Mouse (Mus musculus): ENCODE data around the gene Foxp1.

DNA sequence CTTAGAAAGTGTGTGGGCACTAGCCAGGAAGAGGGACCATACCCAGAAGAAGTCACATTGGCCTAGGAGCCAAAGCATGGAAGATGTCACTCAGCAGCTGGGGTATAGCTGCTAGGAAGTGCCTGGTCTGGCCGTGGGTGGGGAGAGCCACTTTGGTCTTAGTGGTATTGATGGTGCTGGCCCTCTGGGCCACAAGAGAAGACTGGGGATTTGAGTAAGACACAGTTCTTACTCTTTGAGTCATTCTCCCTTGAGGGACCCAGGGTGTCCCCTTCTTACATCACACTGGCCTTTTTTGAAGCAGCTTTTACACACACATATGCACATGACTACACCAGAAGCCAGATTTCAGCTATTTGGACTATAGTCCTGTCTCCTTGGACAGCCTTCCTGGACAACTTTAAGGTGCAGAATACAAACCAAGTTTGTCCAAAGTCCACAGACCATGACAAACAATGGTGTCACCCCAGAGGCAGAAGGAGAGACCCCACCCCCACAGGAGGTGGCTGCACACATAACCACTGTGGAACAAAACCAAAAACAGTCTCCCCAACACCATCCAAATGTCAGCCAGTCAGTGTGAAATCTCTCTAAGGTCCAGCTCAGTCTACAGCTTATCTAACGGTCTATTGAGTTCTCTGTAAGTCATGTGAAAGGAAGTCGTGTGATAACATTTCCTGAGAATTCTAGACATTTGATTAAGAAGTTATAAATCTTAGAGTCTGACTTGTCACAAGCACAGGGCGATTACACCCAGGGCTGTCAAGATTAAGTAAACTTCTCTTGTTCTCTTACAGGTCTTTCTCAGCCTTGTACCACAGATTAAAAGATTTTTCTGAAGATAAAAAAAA, 333.9 kb downstream of the Foxp1 start:
- TF ChIP-seq POLR2A (IDR thresholded peaks at IDR 0.05; ENCODE audit: borderline replicate concordance, low read depth, low read length), result no peak
- TF ChIP-seq CTCF (IDR thresholded peaks at IDR 0.05; ENCODE audit: low read depth, low read length), result no peak
